ENCODE assay signal across 20 mouse cellular contexts in genomic region chr16:90699390-90699789, GRCm38 (mm10). TPM values are rescaled to one million over a fixed set of nuclear protein-coding genes. Genes with fewer than 3 reads are reported as not detected.
DNase-seq lines count a peak whose midpoint lies in the region; TF ChIP-seq lines count a peak whose summit lies in the region.
"Had no signal": no experiment of that assay in that cellular context is flagged by ENCODE, and none has a peak within 500 bp of the region (broad histone marks: within the 10 kb centered on the region; RNA-seq: fewer than 3 reads in every experiment).

No protein-coding gene starts in this region.

- H3K4me1 ChIP-seq in CH12.LX (ENCODE audit: control insufficient read depth in 1 of 2, insufficient read depth in 2 of 2): peaks cover 0 to 2% of the 10 kb centered on the region in 2 experiments; a peak in 1 of 4 replicates

- peak; percentile 73 for TF ChIP-seq EP300 in CH12.LX (IDR thresholded peaks at IDR 0.05; ENCODE audit: low read length)

- DNase-seq in CH12.LX (ENCODE audit: extremely low read depth): no peak
- no peak for DNase-seq in frontal cortex, adult 2 months (ENCODE audit: extremely low spot score in 1 of 2, low spot score in 1 of 2)
- DNase-seq: adrenal gland, adult 2 months; adrenal gland, adult 8-10 months; adrenal gland, postnatal 10 days; adrenal gland, postnatal 14 days; adrenal gland, postnatal 25 days; adrenal gland, postnatal 36 days; B cell, adult 2 months; cerebellum, adult 11 months; cerebellum, adult 11-12 months; cerebellum, adult 18-20 months; cerebellum, adult 2 months; cerebellum, adult 8-10 months had no signal

- no peak overlapping the region for H3K4me2 ChIP-seq in CH12.LX (ENCODE audit: insufficient read depth, low read depth, poor library complexity, severe bottlenecking)

- TF ChIP-seq POLR2A in CH12.LX (IDR thresholded peaks at IDR 0.05; ENCODE audit: low read depth, low read length): no peak

- no peaks in the 10 kb centered on the region for H3K36me3 ChIP-seq in CH12.LX (replicated peaks in 1 of 2; ENCODE audit: control insufficient read depth in 1 of 2, insufficient read depth in 1 of 2, low read length in 1 of 2)
- H3K36me3 ChIP-seq: G1E had no signal

- no peaks in the 10 kb centered on the region for H3K79me2 ChIP-seq in CH12.LX (replicated peaks; ENCODE audit: control insufficient read depth, extremely low read depth, insufficient read depth, poor library complexity, severe bottlenecking)

- in situ Hi-C loops in CH12.LX (cut with MboI; ENCODE audit: low pct_ligation_motif_present, low pct_unique_long_range_greater_than_20kb, low sequenced_read_pairs): no loop called here

- H3K27ac ChIP-seq in CH12.LX (ENCODE audit: insufficient read depth, low read depth): no peak overlapping the region

- TF ChIP-seq CTCF in CH12.LX (conservative IDR thresholded peaks at IDR 0.05 in 1 of 2, IDR thresholded peaks at IDR 0.05 in 1 of 2; ENCODE audit: low read depth in 2 of 2, low read length in 2 of 2): no peak

- TF ChIP-seq RAD21 in CH12.LX (IDR thresholded peaks at IDR 0.05; ENCODE audit: low read depth, low read length): no peak

- dilution Hi-C loops in CH12.LX (cut with MboI; ENCODE audit: extremely low pct_ligation_motif_present, extremely low pct_unique_long_range_greater_than_20kb, low sequenced_read_pairs): no loop called here

- peaks cover 9% of the 10 kb centered on the region for H3K9me3 ChIP-seq in CH12.LX (replicated peaks; ENCODE audit: low read length)
- H3K9me3 ChIP-seq: G1E had no signal

- H3K4me3 ChIP-seq in CH12.LX (replicated peaks in 1 of 3; ENCODE audit: low read depth in 2 of 3, low read length in 2 of 3, poor library complexity in 1 of 3): no peak overlapping the region

- H3K27me3 ChIP-seq in CH12.LX (replicated peaks): peaks cover 53% of the 10 kb centered on the region
- H3K27me3 ChIP-seq: Patski had no signal

- no peak overlapping the region for H3K9ac ChIP-seq in CH12.LX (ENCODE audit: insufficient read depth, low read depth)

TF ChIP-seq in CH12.LX, 34 proteins besides CTCF, POLR2A, EP300 and RAD21:
- TF ChIP-seq CHD1 (IDR thresholded peaks at IDR 0.05; ENCODE audit: low read depth, low read length) (no peak), ZKSCAN1 (IDR thresholded peaks at IDR 0.05; ENCODE audit: borderline replicate concordance, low read depth, low read length) (no peak), BHLHE40 (IDR thresholded peaks at IDR 0.05; ENCODE audit: low read depth, low read length) (peak; percentile 84), ZMIZ1 (IDR thresholded peaks at IDR 0.05; ENCODE audit: low read depth, low read length) (no peak), NRF1 (IDR thresholded peaks at IDR 0.05; ENCODE audit: low read depth, low read length) (no peak), MYC (IDR thresholded peaks at IDR 0.05; ENCODE audit: low read depth, low read length) (no peak), ETS1 (conservative IDR thresholded peaks at IDR 0.05; ENCODE audit: low read depth, low read length) (peak; percentile 38; the same call in 1 of the 2 replicates), GABPA (IDR thresholded peaks at IDR 0.05; ENCODE audit: insufficient replicate concordance, low read depth, low read length) (no peak), MAFK (IDR thresholded peaks at IDR 0.05; ENCODE audit: insufficient replicate concordance, low read length) (no peak), ZC3H11A (IDR thresholded peaks at IDR 0.05; ENCODE audit: low read depth, low read length) (no peak), MAZ (IDR thresholded peaks at IDR 0.05; ENCODE audit: low read depth, low read length) (no peak), RCOR1 (conservative IDR thresholded peaks at IDR 0.05; ENCODE audit: low read depth, low read length) (peak; percentile 57; the same call in 1 of the 2 replicates), JUND (conservative IDR thresholded peaks at IDR 0.05; ENCODE audit: low read depth, low read length) (no peak), NELFE (IDR thresholded peaks at IDR 0.05; ENCODE audit: low read depth, low read length) (no peak), KAT2A (IDR thresholded peaks at IDR 0.05; ENCODE audit: insufficient replicate concordance, low read length) (no peak), JUN (IDR thresholded peaks at IDR 0.05; ENCODE audit: insufficient read depth, low read depth, low read length) (peak; percentile 19; the same call in 1 of the 2 replicates), USF2 (conservative IDR thresholded peaks at IDR 0.05; ENCODE audit: low read depth, low read length) (no peak), IRF4 (IDR thresholded peaks at IDR 0.05; ENCODE audit: low read depth, low read length) (peak; percentile 83), ZNF384 (IDR thresholded peaks at IDR 0.05; ENCODE audit: low read depth, low read length) (no peak), SMC3 (IDR thresholded peaks at IDR 0.05; ENCODE audit: low read depth, low read length) (no peak), UBTF (IDR thresholded peaks at IDR 0.05; ENCODE audit: low read depth, low read length) (no peak), MXI1 (IDR thresholded peaks at IDR 0.05; ENCODE audit: low read depth, low read length) (no peak), CHD2 (IDR thresholded peaks at IDR 0.05; ENCODE audit: low read length) (0 out of 2 replicates have a peak, but pooled peaks have one; percentile 18), TCF12 (IDR thresholded peaks at IDR 0.05; ENCODE audit: low read depth, low read length) (0 out of 2 replicates have a peak, but pooled peaks have one; percentile 19), MEF2A (IDR thresholded peaks at IDR 0.05; ENCODE audit: borderline replicate concordance, low read depth, low read length) (peak; percentile 51; the same call in 1 of the 2 replicates), ELF1 (IDR thresholded peaks at IDR 0.05; ENCODE audit: low read depth, low read length) (no peak), SIN3A (IDR thresholded peaks at IDR 0.05; ENCODE audit: low read length) (no peak), USF1 (IDR thresholded peaks at IDR 0.05; ENCODE audit: low read depth, low read length) (no peak), MAX (IDR thresholded peaks at IDR 0.05; ENCODE audit: low read length) (no peak), E2F4 (IDR thresholded peaks at IDR 0.05; ENCODE audit: insufficient replicate concordance, low read depth, low read length) (no peak), POLR2AphosphoS2 (IDR thresholded peaks at IDR 0.05; ENCODE audit: low read depth, low read length) (no peak), PAX5 (IDR thresholded peaks at IDR 0.05; ENCODE audit: low read length) (no peak), TBP (conservative IDR thresholded peaks at IDR 0.05; ENCODE audit: low read depth, low read length) (no peak), HCFC1 (IDR thresholded peaks at IDR 0.05; ENCODE audit: low read depth, low read length) (no peak)

RNA-seq across cellular contexts. Expression of gene Mis18a, which starts 27.8 kb away (rescaled TPM):
- total RNA-seq in CH12.LX (2012; rRNA removed): 49.0 and 51.7 TPM in 2 replicates
- 113 and 120 TPM in 2 replicates for total RNA-seq in CH12.LX (2014; rRNA removed)
- polyA plus RNA-seq in CH12.LX (2012; ENCODE audit: insufficient read length, low read depth): 38.3 and 40.5 TPM in 2 replicates
- 11.5 and 12.8 TPM in 2 replicates for polyA plus RNA-seq in frontal cortex, adult 2 months (2012; rRNA removed)

RNA-seq across cellular contexts. Expression of gene Mrap, which starts 38.6 kb away (rescaled TPM):
- total RNA-seq in CH12.LX (2012; rRNA removed) (not detected in 2 replicates), CH12.LX (2014; rRNA removed) (not detected in 2 replicates)
- not detected in 2 replicates for polyA plus RNA-seq in CH12.LX (2012; ENCODE audit: insufficient read length, low read depth)
- polyA plus RNA-seq in frontal cortex, adult 2 months (2012; rRNA removed): 0.90 and 1.3 TPM in 2 replicates
- total RNA-seq: ES-E14 had no signal
- polyA plus RNA-seq: activated CD4-positive, CD25-positive, alpha-beta regulatory T cell, adult 4 months; C2C12; CD4-positive, CD25-positive, alpha-beta regulatory T cell, adult 4 months; G1E; Patski had no signal
